Mouse (Mus musculus): ENCODE measurements around the gene Rhoc. TPM values are rescaled to one million over a fixed set of nuclear protein-coding genes. Genes with fewer than 3 reads are reported as not detected.

Gene Rhoc
- polyA plus RNA-seq, 1 experiment from 2014 or later, result 43.2 TPM

- under 1% methylated on average over 34 of the region's 52 CpGs for WGBS
- peak overlapping the region; percentile 93 for H3K4me2 ChIP-seq (replicated peaks)
- peak overlapping the region; percentile 72 for H3K9ac ChIP-seq (replicated peaks)
- 0 out of 2 replicates have a peak overlapping the region, but pooled peaks have one; percentile 7 for H3K27ac ChIP-seq
- peak overlapping the region; percentile 56 for H3K4me3 ChIP-seq (replicated peaks)
- H3K4me1 ChIP-seq (replicated peaks), result peaks cover 33% of the 10 kb centered on the region
- H3K27me3 ChIP-seq, result peaks cover 59% of the 10 kb centered on the region
- no peaks in the 10 kb centered on the region for H3K9me3 ChIP-seq
- no peaks in the 10 kb centered on the region for H3K36me3 ChIP-seq
- peak; percentile 83 for ATAC-seq
Measured at GRCm38 (mm10) chr3:104788561-104789311, 561 bp downstream of the Rhoc start.

- Histone ChIP-seq H3K27me3 (peaks cover 54% of the 10 kb centered on the region), H3K9ac (replicated peaks) (peak overlapping the region; percentile 72), H3K4me2 (replicated peaks) (peak overlapping the region; percentile 93), H3K4me1 (replicated peaks) (peaks cover 39% of the 10 kb centered on the region), H3K27ac (no peak overlapping the region), H3K4me3 (replicated peaks) (peak overlapping the region; percentile 56), H3K9me3 (no peaks in the 10 kb centered on the region), H3K36me3 (no peaks in the 10 kb centered on the region)
- ATAC-seq, result no peak; the same call in 1 of the 2 replicates
- WGBS, result 5% methylated on average over 10 of the region's 10 CpGs
Measured at GRCm38 (mm10) chr3:104789312-104789605, 1.1 kb downstream of the Rhoc start.

DNA sequence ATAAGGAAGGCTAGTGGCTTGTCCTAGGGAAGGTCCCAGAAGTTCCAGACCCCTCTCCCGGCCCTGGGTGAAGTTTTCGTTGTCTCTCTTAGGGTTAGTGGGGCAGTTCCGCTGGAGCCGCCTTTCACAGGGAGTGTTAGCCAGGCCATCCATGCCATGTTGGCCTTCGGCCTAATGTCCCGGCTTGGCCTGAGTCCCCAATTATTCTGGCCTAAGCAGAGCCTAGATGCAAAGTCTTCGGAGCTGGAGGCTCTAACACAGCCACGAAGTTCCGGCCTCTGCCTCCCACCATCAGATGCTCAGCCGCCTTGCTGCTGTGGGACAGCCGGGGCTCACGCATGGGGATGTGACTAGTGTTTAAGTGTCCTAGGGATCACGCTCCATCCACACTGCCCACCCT is 1.6 kb downstream of the Rhoc start:
- peak overlapping the region; percentile 93 for H3K4me2 ChIP-seq (replicated peaks)
- H3K4me3 ChIP-seq (replicated peaks), result peak overlapping the region; percentile 56
- 42% methylated on average over 13 of the region's 13 CpGs for WGBS
- no peak for ATAC-seq
- H3K36me3 ChIP-seq, result no peaks in the 10 kb centered on the region
- no peak overlapping the region for H3K27ac ChIP-seq
- H3K4me1 ChIP-seq (replicated peaks), result peaks cover 43% of the 10 kb centered on the region
- peak overlapping the region; percentile 41 for H3K9ac ChIP-seq (replicated peaks)
- no peaks in the 10 kb centered on the region for H3K9me3 ChIP-seq
- peaks cover 48% of the 10 kb centered on the region for H3K27me3 ChIP-seq

DNA sequence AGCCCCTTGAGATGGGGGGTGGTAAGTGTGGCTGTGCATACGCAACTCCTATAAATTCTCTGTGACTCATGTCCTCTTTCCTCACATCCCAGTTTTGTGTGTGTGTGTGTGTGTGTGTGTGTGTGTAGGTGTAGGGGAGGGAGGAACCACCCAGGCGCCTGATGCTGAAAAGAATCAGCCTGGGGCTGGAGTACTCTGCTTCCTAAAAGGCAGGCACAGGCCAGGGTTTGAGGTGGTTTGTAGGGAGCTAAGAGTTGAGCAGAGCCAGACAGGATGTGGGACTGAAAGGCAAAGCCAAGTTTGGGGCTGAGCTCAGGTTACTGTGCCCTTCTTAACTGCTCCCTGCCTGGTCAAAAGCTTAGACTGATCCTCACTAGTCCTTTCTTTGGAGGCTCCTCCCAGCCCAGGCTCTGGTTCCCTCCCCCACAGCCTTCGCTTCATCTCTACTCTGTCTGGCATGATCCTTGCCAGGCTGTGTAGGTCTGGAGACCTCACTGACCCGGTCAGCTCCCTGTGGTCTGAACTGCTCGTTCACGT is 2.3 kb downstream of the Rhoc start:
- peaks cover 42% of the 10 kb centered on the region for H3K27me3 ChIP-seq
- no peak overlapping the region for H3K27ac ChIP-seq
- H3K36me3 ChIP-seq, result 0 out of 2 replicates have a peak, but pooled peaks cover 2% of the 10 kb centered on the region
- WGBS, result 25% methylated on average over 6 of the region's 6 CpGs
- H3K9me3 ChIP-seq, result no peaks in the 10 kb centered on the region
- peak overlapping the region; percentile 41 for H3K9ac ChIP-seq (replicated peaks)
- peak overlapping the region; percentile 56 for H3K4me3 ChIP-seq (replicated peaks)
- peak overlapping the region; percentile 93 for H3K4me2 ChIP-seq (replicated peaks)
- peaks cover 49% of the 10 kb centered on the region for H3K4me1 ChIP-seq (replicated peaks)
- ATAC-seq, result no peak

GRCm38 (mm10) chr3:104791017-104791416 is 2.8 kb downstream of the Rhoc start:
- Histone ChIP-seq H3K4me1 (replicated peaks) (peaks cover 49% of the 10 kb centered on the region), H3K36me3 (0 out of 2 replicates have a peak, but pooled peaks cover 5% of the 10 kb centered on the region), H3K27me3 (peaks cover 37% of the 10 kb centered on the region), H3K4me2 (replicated peaks) (peak overlapping the region; percentile 93), H3K9ac (replicated peaks) (0 out of 2 replicates have a peak overlapping the region, but pooled peaks have one; percentile 41), H3K27ac (no peak overlapping the region), H3K9me3 (no peaks in the 10 kb centered on the region), H3K4me3 (replicated peaks) (peak overlapping the region; percentile 11; the same call in 1 of the 2 replicates)
- ATAC-seq, result no peak
- 32% methylated on average over 4 of the region's 4 CpGs for WGBS

- no peaks in the 10 kb centered on the region for H3K9me3 ChIP-seq
- no peak overlapping the region for H3K4me2 ChIP-seq (replicated peaks)
- H3K4me3 ChIP-seq (replicated peaks), result no peak overlapping the region
- no peak overlapping the region for H3K27ac ChIP-seq
- WGBS, result 92% methylated on average over 8 of the region's 8 CpGs
- H3K4me1 ChIP-seq (replicated peaks), result peaks cover 49% of the 10 kb centered on the region
- H3K27me3 ChIP-seq, result peaks cover 30% of the 10 kb centered on the region
- 0 out of 2 replicates have a peak, but pooled peaks cover 5% of the 10 kb centered on the region for H3K36me3 ChIP-seq
- H3K9ac ChIP-seq (replicated peaks), result no peak overlapping the region
- ATAC-seq, result no peak
Measured at GRCm38 (mm10) chr3:104791671-104792070, 3.5 kb downstream of the Rhoc start.

DNA sequence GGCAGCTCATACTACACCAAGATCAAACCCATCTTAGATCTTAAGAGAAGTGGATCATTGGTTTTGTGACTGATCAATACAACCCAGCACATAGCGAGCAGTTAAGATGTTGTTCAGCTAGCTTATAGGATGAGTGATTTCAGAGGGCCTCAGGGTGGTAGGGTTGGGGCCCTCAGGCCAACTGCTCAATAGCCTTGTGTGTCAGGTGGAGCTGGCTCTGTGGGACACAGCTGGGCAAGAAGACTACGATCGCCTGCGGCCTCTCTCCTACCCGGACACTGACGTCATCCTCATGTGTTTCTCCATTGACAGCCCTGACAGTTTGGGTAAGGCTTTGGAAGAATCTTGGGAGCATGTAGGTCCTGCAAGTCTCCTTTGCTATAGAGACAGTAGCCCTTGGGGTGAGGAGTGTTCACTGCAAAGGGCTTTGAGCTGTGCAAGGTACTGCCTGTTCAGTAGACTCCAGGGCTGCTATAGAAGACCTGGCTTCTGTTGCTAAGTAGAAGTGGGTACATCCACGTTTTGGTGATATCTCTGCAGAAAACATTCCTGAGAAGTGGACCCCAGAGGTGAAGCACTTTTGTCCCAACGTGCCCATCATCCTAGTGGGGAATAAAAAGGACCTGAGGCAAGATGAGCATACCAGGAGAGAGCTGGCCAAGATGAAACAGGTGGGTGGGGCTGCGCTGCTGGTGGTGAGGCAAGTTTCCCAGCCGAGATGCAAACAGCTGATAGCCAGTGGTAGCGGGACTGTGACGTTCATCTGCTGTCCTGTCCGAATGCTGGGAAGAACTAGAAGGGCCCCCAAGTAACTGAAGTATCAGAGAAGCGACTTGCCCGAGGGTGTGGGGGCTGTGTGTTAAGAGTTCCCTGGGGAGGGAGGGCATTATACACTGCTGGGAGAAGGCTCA is 4.4 kb downstream of the Rhoc start:
- Histone ChIP-seq H3K36me3 (0 out of 2 replicates have a peak, but pooled peaks cover 5% of the 10 kb centered on the region), H3K27ac (no peak overlapping the region), H3K4me3 (replicated peaks) (no peak overlapping the region), H3K9me3 (no peaks in the 10 kb centered on the region), H3K9ac (replicated peaks) (no peak overlapping the region), H3K4me1 (replicated peaks) (peaks cover 49% of the 10 kb centered on the region), H3K27me3 (peaks cover 21% of the 10 kb centered on the region), H3K4me2 (replicated peaks) (no peak overlapping the region)
- no peak for ATAC-seq
- 83% methylated on average over 15 of the region's 15 CpGs for WGBS

DNA sequence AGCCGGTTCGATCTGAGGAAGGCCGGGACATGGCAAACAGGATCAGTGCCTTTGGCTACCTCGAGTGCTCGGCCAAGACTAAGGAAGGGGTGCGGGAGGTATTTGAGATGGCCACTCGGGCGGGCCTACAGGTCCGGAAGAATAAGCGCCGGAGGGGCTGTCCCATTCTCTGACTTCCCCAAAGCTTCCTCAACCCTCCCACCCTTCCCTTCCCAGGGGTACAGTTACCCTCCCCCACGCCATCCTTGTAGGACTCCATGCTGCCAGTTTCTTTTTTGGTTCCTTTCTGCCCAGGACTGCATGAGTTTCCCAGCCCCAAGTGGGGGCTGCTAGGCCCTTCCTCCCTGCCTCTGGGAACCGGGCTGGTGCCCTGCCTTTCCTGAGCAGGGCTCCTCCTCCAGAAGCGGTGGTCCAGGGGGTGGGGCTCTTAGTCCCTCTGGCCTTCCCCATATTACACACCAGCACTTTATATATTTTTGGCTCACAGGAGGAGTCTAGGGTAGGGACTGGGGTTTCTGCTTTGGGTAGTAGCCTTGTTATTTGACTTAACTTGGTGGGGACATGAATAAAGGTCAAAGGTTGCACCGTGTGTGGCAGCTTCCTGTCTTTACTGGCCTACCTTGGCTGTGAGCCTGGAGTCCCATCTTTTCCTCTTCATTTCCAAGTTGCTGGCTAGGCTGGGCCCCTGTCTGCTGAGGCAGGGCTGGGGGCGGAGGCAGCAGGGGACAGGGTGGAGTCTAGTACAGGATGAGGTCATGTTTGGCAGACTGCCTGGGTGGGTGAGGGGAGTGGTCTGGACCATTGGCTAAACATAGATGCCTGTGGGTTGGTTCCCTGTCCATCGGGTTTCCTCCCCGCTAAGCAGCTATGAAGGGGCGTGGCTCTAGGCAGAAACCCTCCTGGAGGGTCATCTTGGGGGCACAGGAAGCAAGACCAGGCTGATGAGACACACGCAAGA is 6.0 kb downstream of the Rhoc start:
- peaks cover 41% of the 10 kb centered on the region for H3K4me1 ChIP-seq (replicated peaks)
- H3K4me2 ChIP-seq (replicated peaks), result no peak overlapping the region
- peaks cover 17% of the 10 kb centered on the region; the same call in 1 of the 2 replicates for H3K27me3 ChIP-seq
- peak; percentile 88 for ATAC-seq
- H3K9me3 ChIP-seq, result no peaks in the 10 kb centered on the region
- 0 out of 2 replicates have a peak overlapping the region, but pooled peaks have one; percentile 35 for H3K27ac ChIP-seq
- H3K4me3 ChIP-seq (replicated peaks), result no peak overlapping the region
- H3K9ac ChIP-seq (replicated peaks), result no peak overlapping the region
- H3K36me3 ChIP-seq, result peaks cover 5% of the 10 kb centered on the region; the same call in 1 of the 2 replicates
- WGBS, result 63% methylated on average over 20 of the region's 20 CpGs

DNA sequence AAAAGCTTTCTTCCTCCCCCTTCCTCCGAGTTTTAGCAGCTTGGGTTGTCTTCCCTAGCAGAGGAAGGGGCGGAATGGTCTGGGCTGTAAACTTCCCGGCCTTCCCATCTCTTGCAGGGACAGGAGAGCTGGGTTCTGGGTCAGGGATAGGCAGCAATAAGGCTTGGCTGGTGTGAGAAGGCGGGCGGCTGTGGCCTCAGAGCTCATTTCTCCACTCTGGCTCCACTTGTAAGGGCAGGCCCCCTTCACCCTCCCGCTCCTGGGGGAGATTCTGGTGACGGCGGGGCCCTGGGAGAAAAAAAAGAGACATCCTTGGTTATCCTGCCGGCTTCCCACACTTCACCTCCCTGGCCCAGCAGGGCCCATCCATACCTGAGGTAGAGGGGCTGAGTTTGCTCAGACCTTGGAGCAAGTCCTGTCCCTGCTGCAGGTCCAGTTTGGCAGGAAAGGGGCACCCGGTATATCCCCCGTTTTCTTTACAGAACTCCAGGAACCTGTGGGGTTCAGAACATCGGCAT is 6.8 kb downstream of the Rhoc start:
- Histone ChIP-seq H3K4me2 (replicated peaks) (no peak overlapping the region), H3K9me3 (no peaks in the 10 kb centered on the region), H3K27me3 (peaks cover 8% of the 10 kb centered on the region; the same call in 1 of the 2 replicates), H3K9ac (replicated peaks) (no peak overlapping the region), H3K4me1 (replicated peaks) (peaks cover 33% of the 10 kb centered on the region), H3K27ac (no peak overlapping the region), H3K4me3 (replicated peaks) (no peak overlapping the region), H3K36me3 (peaks cover 11% of the 10 kb centered on the region; the same call in 1 of the 2 replicates)
- ATAC-seq, result no peak
- 81% methylated on average over 12 of the region's 12 CpGs for whole genome bisulfite sequencing

GRCm38 (mm10) chr3:104795661-104796340 is 7.6 kb downstream of the Rhoc start:
- H3K36me3 ChIP-seq, result peaks cover 18% of the 10 kb centered on the region; the same call in 1 of the 2 replicates
- peaks cover 25% of the 10 kb centered on the region for H3K4me1 ChIP-seq (replicated peaks)
- no peak overlapping the region for H3K4me2 ChIP-seq (replicated peaks)
- ATAC-seq, result no peak
- 78% methylated on average over 15 of the region's 15 CpGs for WGBS
- no peak overlapping the region for H3K9ac ChIP-seq (replicated peaks)
- 0 out of 2 replicates have a peak, but pooled peaks cover under 1% of the 10 kb centered on the region for H3K27me3 ChIP-seq
- H3K9me3 ChIP-seq, result no peaks in the 10 kb centered on the region
- no peak overlapping the region for H3K4me3 ChIP-seq (replicated peaks)
- no peak overlapping the region for H3K27ac ChIP-seq
